Mouse (Mus musculus): ENCODE results near the gene Jag1.

- TF ChIP-seq CTCF (IDR thresholded peaks at IDR 0.05; ENCODE audit: control insufficient read depth, insufficient read depth, insufficient read length): no peak
- TF ChIP-seq CEBPB (IDR thresholded peaks at IDR 0.05; ENCODE audit: low read depth): no peak
- no peak for TF ChIP-seq MAX (IDR thresholded peaks at IDR 0.05)
- TF ChIP-seq MYOD1 (IDR thresholded peaks at IDR 0.05; ENCODE audit: control insufficient read depth, insufficient read length, low read depth): no peak
- TF ChIP-seq USF1 (IDR thresholded peaks at IDR 0.05; ENCODE audit: low read depth): no peak
- TF ChIP-seq MYOG (IDR thresholded peaks at IDR 0.05; ENCODE audit: control insufficient read depth, extremely low read depth, insufficient read length): no peak
- TF ChIP-seq FOSL1 (IDR thresholded peaks at IDR 0.05; ENCODE audit: insufficient read depth, low read length, poor library complexity, severe bottlenecking): no peak
These were observed 39.6 kb upstream of the Jag1 start for GRCm38 (mm10) chr2:137156018-137156417.

All from C2C12 (cell line).